Mouse (Mus musculus) testis, adult 2 months (tissue): ENCODE data around the gene Gm49673.
"Not testable (repeated sequence)": the region's sequence is repeated elsewhere in the genome, so short reads cannot be mapped to it uniquely, and the experiment has no call there.

Source experiments
- CTCF ChIP-seq: fragments of 200-500 bp; IDR thresholded peaks from 2 replicates; pipeline ENCODE4 v1.5.1; 2012; ENCODE audit warnings: low read depth, mild to moderate bottlenecking, inconsistent platforms, low read length, moderate library complexity; ENCODE audit not compliant: control insufficient read depth, insufficient read depth, insufficient replicate concordance
- POLR2A ChIP-seq: fragments of 200-500 bp; IDR thresholded peaks from 2 replicates; pipeline ENCODE4 v1.6.1; 2012; ENCODE audit warnings: low read depth, mild to moderate bottlenecking, inconsistent platforms, low read length, moderate library complexity; ENCODE audit not compliant: control insufficient read depth

- TF ChIP-seq CTCF, POLR2A: not testable (repeated sequence)
Measured at GRCm38 (mm10) chr17:8165977-8166376, 18.4 kb upstream of the Gm49673 start.
